Mouse (Mus musculus): ENCODE measurements around the gene Phc1.

GRCm38 (mm10) chr6:122337546-122337945 is 2.8 kb downstream of the Phc1 start:
- no peak for TF ChIP-seq CTCF (IDR thresholded peaks at IDR 0.05; ENCODE audit: low read depth, low read length)
- TF ChIP-seq TAL1 (conservative IDR thresholded peaks at IDR 0.05; ENCODE audit: low read depth, low read length): no peak
- no peak for TF ChIP-seq GATA1 (IDR thresholded peaks at IDR 0.05; ENCODE audit: borderline replicate concordance, low read length)

Data from G1E (cell line).